Mouse (Mus musculus): Measurements from ENCODE around the gene Cyb5d1. TPM values are rescaled to one million over a fixed set of nuclear protein-coding genes. Genes with fewer than 3 reads are reported as not detected.

The Cyb5d1 gene
- polyA plus RNA-seq, 1 experiment from 2014 or later: 23.9 TPM

DNA sequence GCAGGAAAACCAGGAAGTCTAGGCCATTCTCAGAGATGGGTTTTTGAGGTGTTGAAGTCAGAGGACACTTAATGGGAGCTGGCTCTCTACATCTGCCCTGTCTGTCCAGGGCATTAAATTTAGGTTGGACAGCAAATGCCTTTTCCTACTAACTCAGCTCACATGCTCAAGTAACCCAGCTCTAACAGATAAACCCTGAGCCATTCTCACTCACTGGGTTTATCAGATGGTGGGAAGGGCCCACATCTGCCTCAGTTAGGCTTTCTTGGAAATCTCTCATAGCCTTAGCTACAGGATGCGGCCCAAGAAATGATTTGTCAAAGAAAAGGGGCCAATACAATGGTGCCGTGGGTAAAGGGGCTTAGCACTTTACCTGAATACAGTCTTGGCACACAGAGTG lies 30.8 kb upstream of the Cyb5d1 start:
- no peak overlapping the region for H3K4me2 ChIP-seq (replicated peaks)
- no peak overlapping the region for H3K9ac ChIP-seq
- peaks cover 20% of the 10 kb centered on the region for H3K27me3 ChIP-seq (ENCODE audit: control insufficient read depth, insufficient read depth, low read length)
- no peak overlapping the region for H3K27ac ChIP-seq
- H3K4me1 ChIP-seq (replicated peaks; ENCODE audit: control insufficient read depth, insufficient read depth, low read length): no peaks in the 10 kb centered on the region
- WGBS: 76% methylated on average over 2 of the region's 2 CpGs
- DNase-seq (ENCODE audit: low spot score) (no peak), ATAC-seq (ENCODE audit: low FRiP score) (no peak)
- H3K36me3 ChIP-seq (replicated peaks; ENCODE audit: control insufficient read depth, insufficient read depth): no peaks in the 10 kb centered on the region
- no peaks in the 10 kb centered on the region for H3K9me3 ChIP-seq (ENCODE audit: control insufficient read depth, low read length)
- no peak overlapping the region for H3K4me3 ChIP-seq (replicated peaks; ENCODE audit: low read length)

DNA sequence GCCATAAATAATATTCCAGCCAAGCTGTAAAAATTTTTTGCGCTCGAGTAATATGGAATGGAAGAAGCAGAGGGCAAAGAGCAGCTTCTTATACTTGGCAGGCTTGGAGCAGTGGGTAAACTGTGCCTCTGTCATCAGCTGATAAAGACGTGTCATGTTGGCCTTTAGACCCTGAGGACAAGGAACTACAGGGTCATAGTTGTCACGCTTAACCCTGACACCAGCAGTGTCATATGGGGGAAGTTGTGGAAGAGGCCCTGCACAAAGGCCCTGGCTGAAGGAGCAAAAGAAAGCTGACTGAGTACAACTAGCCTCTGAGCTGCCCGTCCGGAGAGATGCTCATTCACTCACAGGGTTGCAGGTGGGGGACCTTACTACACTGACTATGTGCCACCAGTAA lies 28.5 kb upstream of the Cyb5d1 start:
- Histone ChIP-seq H3K9me3 (ENCODE audit: control insufficient read depth, low read length) (no peaks in the 10 kb centered on the region), H3K27me3 (ENCODE audit: control insufficient read depth, insufficient read depth, low read length) (peaks cover 30% of the 10 kb centered on the region), H3K4me2 (replicated peaks) (no peak overlapping the region), H3K27ac (no peak overlapping the region), H3K9ac (no peak overlapping the region), H3K4me3 (replicated peaks; ENCODE audit: low read length) (no peak overlapping the region), H3K4me1 (replicated peaks; ENCODE audit: control insufficient read depth, insufficient read depth, low read length) (peaks cover 16% of the 10 kb centered on the region; the same call in 1 of the 2 replicates), H3K36me3 (replicated peaks; ENCODE audit: control insufficient read depth, insufficient read depth) (no peaks in the 10 kb centered on the region)
- 78% methylated on average over 6 of the region's 6 CpGs for WGBS
- ATAC-seq (ENCODE audit: low FRiP score) (no peak), DNase-seq (ENCODE audit: low spot score) (no peak)

DNA sequence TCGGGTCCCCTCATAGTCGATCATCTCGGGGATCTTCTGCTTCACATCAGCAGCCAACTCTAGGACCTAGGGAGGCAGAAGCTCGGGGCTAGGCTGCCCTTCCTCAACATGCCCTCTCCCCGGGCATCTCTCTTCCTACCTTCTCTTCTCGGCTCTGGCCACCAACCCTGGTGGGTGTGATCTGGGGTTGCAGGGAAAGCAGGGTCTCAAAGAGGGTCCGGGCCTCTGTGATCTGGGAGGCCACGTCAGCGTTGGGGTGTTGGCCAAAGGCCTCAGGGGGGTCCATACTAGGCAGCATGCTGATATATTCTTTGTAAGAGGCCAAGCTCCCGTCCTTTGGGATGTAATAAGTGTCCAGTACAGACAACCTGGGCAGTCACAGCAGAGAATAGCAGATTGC lies 27.4 kb upstream of the Cyb5d1 start:
- Histone ChIP-seq H3K4me1 (replicated peaks; ENCODE audit: control insufficient read depth, insufficient read depth, low read length) (peaks cover 20% of the 10 kb centered on the region), H3K9me3 (ENCODE audit: control insufficient read depth, low read length) (no peaks in the 10 kb centered on the region), H3K4me2 (replicated peaks) (no peak overlapping the region), H3K4me3 (replicated peaks; ENCODE audit: low read length) (no peak overlapping the region), H3K9ac (no peak overlapping the region), H3K36me3 (replicated peaks; ENCODE audit: control insufficient read depth, insufficient read depth) (no peaks in the 10 kb centered on the region), H3K27ac (no peak overlapping the region), H3K27me3 (ENCODE audit: control insufficient read depth, insufficient read depth, low read length) (peaks cover 30% of the 10 kb centered on the region)
- DNase-seq (ENCODE audit: low spot score) (no peak), ATAC-seq (ENCODE audit: low FRiP score) (no peak)
- 86% methylated on average over 10 of the region's 10 CpGs for WGBS

DNA sequence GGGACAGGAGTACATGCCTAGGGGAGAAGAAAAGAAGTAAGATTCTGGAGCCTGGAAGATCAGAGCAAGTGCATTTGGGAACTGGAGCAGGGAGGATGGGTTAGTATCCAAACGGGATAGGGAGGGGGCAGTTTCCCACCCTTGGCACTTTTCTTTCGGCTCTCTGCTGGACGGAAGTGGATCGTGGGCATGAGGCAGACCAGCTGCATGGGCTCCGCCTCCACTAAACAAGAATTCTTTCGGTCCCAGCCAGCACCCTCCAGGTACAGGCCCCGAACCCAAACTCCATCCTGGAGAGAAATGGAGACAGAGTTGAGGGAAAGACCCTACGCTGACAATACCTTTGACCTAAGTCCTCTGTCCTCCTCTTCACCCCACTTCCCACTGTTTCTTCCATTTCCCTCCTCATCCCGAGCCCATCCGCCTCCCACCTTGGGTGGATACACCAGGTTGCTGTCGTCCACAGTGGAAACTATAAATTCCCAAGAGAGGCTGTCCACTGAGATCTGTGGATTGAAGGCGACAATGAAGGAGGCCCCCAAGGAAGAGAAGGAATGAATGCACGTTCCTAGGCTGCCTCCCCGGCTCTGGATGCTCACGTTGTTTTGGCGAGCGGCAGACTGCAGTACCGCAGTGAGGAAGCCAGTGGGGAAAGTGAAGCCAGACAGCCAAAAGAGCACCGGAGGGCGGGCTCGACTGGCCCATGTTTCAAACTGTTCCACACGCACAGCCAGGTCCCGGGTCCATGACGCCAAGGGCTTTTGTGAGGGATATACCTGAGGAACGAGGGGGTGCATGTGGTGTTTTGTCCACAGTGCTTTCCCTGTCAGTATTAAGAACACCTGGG lies 25.9 kb upstream of the Cyb5d1 start:
- WGBS: 10% methylated on average over 25 of the region's 25 CpGs
- no peak overlapping the region for H3K27ac ChIP-seq
- no peak overlapping the region for H3K4me3 ChIP-seq (replicated peaks; ENCODE audit: low read length)
- peaks cover 30% of the 10 kb centered on the region for H3K27me3 ChIP-seq (ENCODE audit: control insufficient read depth, insufficient read depth, low read length)
- H3K4me1 ChIP-seq (replicated peaks; ENCODE audit: control insufficient read depth, insufficient read depth, low read length): peaks cover 29% of the 10 kb centered on the region
- H3K36me3 ChIP-seq (replicated peaks; ENCODE audit: control insufficient read depth, insufficient read depth): no peaks in the 10 kb centered on the region
- DNase-seq (ENCODE audit: low spot score) (no peak), ATAC-seq (ENCODE audit: low FRiP score) (no peak)
- H3K9ac ChIP-seq: 0 out of 2 replicates have a peak overlapping the region, but pooled peaks have one; percentile 12
- H3K4me2 ChIP-seq (replicated peaks): peak overlapping the region; percentile 99; the same call in 1 of the 2 replicates
- H3K9me3 ChIP-seq (ENCODE audit: control insufficient read depth, low read length): no peaks in the 10 kb centered on the region

DNA sequence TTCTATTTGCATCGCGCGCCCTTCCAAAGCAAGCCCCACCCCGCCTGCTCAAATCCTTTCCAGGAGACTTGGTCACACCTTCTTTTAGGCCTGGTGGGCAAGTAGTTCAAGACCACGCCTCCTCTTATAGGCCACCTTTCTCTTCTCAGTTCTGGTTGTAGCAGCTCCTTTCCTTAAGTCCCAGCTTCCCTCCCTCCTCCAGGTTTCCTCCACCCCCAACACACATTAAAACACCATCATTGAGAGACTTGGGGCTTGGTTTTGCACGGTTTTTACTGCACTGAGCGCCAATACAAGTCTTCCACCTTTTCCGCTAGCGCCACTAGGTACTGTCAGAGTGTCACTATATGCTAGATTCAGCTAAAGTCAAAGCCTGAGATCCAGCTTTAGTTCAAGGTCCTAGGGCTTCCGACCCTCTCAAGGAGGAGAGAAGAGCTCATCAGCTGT lies 25.1 kb upstream of the Cyb5d1 start:
- DNase-seq (ENCODE audit: low spot score) (no peak), ATAC-seq (ENCODE audit: low FRiP score) (no peak)
- Histone ChIP-seq H3K27me3 (ENCODE audit: control insufficient read depth, insufficient read depth, low read length) (peaks cover 30% of the 10 kb centered on the region), H3K9me3 (ENCODE audit: control insufficient read depth, low read length) (no peaks in the 10 kb centered on the region), H3K36me3 (replicated peaks; ENCODE audit: control insufficient read depth, insufficient read depth) (no peaks in the 10 kb centered on the region), H3K4me1 (replicated peaks; ENCODE audit: control insufficient read depth, insufficient read depth, low read length) (peaks cover 29% of the 10 kb centered on the region), H3K27ac (no peak overlapping the region), H3K9ac (peak overlapping the region; percentile 39; the same call in 1 of the 2 replicates), H3K4me3 (replicated peaks; ENCODE audit: low read length) (peak overlapping the region; percentile 65; the same call in 1 of the 2 replicates), H3K4me2 (replicated peaks) (peak overlapping the region; percentile 99)
- 7% methylated on average over 10 of the region's 10 CpGs for WGBS

DNA sequence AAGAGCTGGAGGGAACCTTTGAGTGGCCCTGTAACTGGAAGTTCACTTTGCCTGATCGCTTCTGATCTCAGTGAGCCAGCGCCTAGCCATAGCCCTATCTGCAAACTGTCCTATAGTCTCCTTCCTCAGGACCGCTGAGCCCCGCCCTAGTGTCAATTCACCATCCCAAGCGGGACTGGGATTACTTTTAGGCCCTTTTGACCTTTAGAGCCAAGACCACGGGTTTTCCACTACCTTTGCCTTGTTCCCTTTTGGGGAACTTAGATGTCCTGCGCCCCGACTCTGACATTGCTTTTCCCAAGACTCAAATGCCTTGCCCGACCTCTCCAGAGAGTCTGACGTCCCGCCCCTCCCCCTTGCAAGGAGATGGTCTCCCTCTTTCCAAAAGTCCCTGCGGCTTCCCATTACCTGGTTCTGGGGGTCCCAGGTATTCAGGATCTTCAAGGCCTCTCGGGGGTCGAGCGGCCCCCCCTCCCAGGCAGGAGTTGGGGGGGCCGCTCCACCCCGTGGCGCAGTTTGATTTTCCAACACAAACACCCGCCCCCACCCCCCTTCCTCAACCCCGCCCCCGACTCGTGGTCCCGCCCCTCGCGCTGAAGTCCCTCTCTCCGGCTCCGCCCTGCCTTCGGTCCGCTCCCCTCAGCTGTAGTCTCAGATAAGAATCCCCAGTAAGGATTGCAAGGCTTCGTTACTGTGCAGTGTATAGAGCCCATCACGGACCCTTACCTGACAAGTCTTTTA lies 24.6 kb upstream of the Cyb5d1 start:
- no peaks in the 10 kb centered on the region for H3K36me3 ChIP-seq (replicated peaks; ENCODE audit: control insufficient read depth, insufficient read depth)
- WGBS: 2% methylated on average over 31 of the region's 31 CpGs
- H3K4me2 ChIP-seq (replicated peaks): peak overlapping the region; percentile 99
- DNase-seq (ENCODE audit: low spot score) (no peak), ATAC-seq (ENCODE audit: low FRiP score) (no peak)
- H3K9me3 ChIP-seq (ENCODE audit: control insufficient read depth, low read length): no peaks in the 10 kb centered on the region
- peak overlapping the region; percentile 65 for H3K4me3 ChIP-seq (replicated peaks; ENCODE audit: low read length)
- H3K9ac ChIP-seq: peak overlapping the region; percentile 39
- peak overlapping the region; percentile 17; the same call in 1 of the 2 replicates for H3K27ac ChIP-seq
- peaks cover 30% of the 10 kb centered on the region for H3K27me3 ChIP-seq (ENCODE audit: control insufficient read depth, insufficient read depth, low read length)
- H3K4me1 ChIP-seq (replicated peaks; ENCODE audit: control insufficient read depth, insufficient read depth, low read length): peaks cover 31% of the 10 kb centered on the region

DNA sequence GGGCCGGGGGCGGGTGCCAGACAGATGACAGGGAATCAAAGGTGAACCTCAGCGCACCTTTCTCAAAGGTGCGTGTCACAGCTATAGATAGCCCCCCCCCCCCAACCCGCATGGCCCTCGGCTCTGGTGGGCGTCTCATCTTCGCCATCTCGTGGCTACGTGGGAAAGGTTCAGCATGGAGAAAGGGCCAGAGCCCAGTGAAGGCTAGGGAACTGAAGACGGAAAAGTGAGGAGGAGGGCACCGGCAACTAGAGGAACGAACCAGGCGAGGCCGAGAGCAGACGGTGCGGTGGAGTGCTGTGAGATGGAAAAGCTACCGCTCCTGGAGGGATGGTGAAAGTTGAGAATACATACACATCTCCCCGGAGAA lies 24.0 kb upstream of the Cyb5d1 start:
- ATAC-seq (ENCODE audit: low FRiP score): no peak
- Histone ChIP-seq H3K4me3 (replicated peaks; ENCODE audit: low read length) (peak overlapping the region; percentile 65), H3K27ac (peak overlapping the region; percentile 100), H3K9ac (peak overlapping the region; percentile 39), H3K27me3 (ENCODE audit: control insufficient read depth, insufficient read depth, low read length) (peaks cover 30% of the 10 kb centered on the region), H3K9me3 (ENCODE audit: control insufficient read depth, low read length) (no peaks in the 10 kb centered on the region), H3K4me1 (replicated peaks; ENCODE audit: control insufficient read depth, insufficient read depth, low read length) (peaks cover 36% of the 10 kb centered on the region), H3K36me3 (replicated peaks; ENCODE audit: control insufficient read depth, insufficient read depth) (no peaks in the 10 kb centered on the region), H3K4me2 (replicated peaks) (peak overlapping the region; percentile 99)
- no peak for DNase-seq (ENCODE audit: low spot score)
- under 1% methylated on average over 19 of the region's 19 CpGs for WGBS

DNA sequence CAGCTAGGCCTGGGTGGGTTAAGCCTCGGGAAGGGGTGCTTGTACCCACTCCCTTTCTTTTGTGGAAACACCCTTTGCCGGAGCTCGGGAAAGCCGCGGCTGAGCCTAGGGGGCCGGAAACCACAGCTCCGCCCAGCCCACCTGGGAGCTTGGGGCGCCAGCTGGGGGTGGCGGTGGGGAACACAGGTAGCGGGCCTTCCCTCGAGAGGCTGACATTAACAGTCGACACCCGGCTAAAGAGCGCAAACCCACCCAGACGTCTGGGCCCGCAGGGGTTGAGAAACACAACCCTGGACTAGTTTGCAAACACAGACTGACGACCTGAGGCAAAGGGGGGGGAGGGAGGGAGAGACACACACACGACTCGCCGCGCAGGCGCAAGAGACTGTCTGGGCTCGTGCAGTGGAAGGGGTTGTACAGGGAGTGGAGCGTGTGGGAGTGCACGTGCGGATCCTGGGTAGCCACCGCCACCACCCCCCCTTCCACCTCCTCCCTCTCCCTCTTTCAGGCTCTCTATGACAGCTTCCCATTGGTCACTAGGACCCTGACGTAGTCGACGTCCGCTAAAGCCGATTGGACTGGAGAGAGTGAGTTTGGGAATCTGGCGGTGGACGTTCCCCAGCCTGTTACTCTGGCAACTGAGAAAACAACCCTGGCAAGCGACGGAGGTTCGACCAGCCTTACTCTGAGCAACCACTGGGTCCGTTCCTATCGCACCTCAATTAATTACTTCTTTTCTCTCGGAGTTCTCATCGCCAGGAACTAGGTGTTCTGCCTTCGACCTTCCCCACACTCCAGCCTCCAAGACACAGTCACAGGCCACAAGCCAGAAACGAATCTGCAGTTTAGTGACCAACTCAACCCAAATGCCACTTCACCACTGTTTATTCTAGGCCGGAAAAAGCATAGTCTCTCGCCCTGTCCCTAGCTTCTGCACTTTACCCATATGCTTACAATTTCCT lies 23.3 kb upstream of the Cyb5d1 start:
- Histone ChIP-seq H3K4me3 (replicated peaks; ENCODE audit: low read length) (peak overlapping the region; percentile 65), H3K27ac (peak overlapping the region; percentile 100), H3K9me3 (ENCODE audit: control insufficient read depth, low read length) (no peaks in the 10 kb centered on the region), H3K27me3 (ENCODE audit: control insufficient read depth, insufficient read depth, low read length) (peaks cover 30% of the 10 kb centered on the region), H3K4me1 (replicated peaks; ENCODE audit: control insufficient read depth, insufficient read depth, low read length) (peaks cover 43% of the 10 kb centered on the region), H3K4me2 (replicated peaks) (peak overlapping the region; percentile 99), H3K36me3 (replicated peaks; ENCODE audit: control insufficient read depth, insufficient read depth) (no peaks in the 10 kb centered on the region), H3K9ac (peak overlapping the region; percentile 99)
- WGBS: under 1% methylated on average over 44 of the region's 45 CpGs
- ATAC-seq (ENCODE audit: low FRiP score): peak; percentile 93
- DNase-seq (ENCODE audit: low spot score): peak; percentile 94

Data from hindbrain, embryonic 14.5 days (tissue).